Mouse (Mus musculus) frontal cortex, adult (tissue): Measurements from ENCODE around the gene Creg2.
A peak's percentile ranks its signal among the peaks of the same experiment; 100 is the strongest.
"Not testable (repeated sequence)": the region's sequence is repeated elsewhere in the genome, so short reads cannot be mapped to it uniquely, and the experiment has no call there.

Experiments
- ATAC-seq: cut with Nextera tagmentation; 2 replicates; pipeline ENCODE4 v1.9.2; 2017; ENCODE audit warnings: mild to moderate bottlenecking, moderate library complexity, mixed read lengths; ENCODE audit not compliant: low TSS enrichment

Gene Creg2

DNA sequence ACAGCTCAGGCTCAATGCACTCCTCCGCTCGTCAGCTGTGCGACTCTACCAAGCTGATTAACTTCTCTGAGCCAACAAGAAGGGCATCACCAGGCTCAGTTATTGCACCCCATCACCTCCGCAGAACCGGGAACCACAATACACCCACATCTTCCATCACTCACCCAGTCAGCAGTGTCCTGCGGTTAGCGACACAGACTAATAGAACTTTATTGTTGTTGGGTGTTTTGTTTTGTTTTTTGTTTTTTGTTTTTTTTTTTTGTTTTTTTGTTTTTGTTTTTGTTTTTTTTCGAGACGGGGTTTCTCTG, at the start of gene Creg2:
TSS of gene Creg2 (minus strand) at position 234 of the 308 bp plus-strand sequence.
- ATAC-seq: peak; percentile 59

DNA sequence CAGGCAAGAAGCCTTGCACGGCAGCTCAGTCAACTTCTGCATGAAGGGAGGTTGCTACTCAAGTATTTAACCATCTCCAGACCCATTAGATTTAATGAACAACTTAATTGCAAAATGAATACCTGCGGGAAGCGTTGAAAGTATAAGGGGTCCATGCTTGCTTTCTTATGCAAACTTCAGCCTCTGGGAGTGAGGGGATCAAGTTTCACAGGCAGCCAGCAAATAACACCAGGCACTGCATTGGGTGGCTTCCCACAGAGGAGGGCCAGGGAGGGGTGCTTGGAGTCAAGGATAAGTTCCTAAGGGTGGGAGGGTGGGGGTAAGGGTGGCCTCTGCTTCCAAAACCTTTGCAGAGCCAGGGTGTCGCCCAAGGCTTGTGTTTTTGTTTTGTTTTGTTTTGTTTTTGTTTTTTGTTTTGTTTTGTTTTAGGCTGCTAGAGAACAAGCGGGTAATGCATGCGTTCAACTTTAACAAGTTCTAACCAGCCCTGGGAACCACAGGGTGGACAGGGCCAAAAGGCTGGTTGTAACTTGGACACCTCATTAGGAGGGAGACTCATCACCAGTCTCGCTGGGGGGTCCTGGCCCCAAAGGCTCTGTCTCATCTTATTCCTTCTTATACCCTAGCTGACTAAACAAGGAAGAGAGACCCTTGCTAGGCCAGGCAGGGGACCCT, 49.5 kb upstream of the Creg2 start:
- ATAC-seq: no peak

DNA sequence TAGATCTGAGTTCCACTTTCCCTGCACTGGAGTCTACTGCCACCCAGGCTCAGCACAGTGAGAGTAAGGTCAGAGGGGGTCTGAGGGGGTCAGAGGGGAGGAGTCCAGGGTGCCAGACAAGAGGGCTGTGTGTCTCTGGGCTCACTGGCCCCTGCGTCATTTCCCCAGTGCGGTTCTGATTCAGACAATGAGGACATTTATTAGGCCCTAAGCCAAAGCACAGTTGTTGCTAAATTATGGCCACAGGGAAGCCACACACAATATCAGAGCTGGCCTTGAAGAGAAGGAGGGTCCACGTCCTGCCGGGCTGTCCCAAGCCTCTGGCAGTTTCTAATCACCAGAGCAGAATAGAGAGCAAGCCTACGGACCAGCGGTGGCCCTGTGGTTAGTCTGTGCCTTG, 47.2 kb upstream of the Creg2 start:
- ATAC-seq: no peak

DNA sequence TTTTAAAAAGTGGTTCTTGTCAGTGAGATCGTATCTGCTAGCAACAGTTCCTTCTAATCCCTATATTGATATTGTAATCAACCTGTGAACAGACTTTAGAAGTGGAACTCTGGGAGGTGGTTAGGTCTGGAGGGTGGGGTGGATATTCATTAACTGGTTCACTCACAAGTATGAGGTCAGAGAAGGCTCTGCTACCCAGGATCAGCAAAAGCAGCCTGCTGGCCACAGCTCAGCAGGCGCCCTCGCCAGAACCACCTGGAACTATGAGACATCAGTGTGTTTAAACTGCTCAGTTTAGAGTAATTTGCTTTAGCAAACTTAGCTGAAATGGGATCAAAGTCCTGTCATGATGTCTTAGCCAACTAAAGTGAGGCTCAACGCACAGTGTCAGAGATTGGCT, 43.9 kb upstream of the Creg2 start:
- no peak for ATAC-seq

DNA sequence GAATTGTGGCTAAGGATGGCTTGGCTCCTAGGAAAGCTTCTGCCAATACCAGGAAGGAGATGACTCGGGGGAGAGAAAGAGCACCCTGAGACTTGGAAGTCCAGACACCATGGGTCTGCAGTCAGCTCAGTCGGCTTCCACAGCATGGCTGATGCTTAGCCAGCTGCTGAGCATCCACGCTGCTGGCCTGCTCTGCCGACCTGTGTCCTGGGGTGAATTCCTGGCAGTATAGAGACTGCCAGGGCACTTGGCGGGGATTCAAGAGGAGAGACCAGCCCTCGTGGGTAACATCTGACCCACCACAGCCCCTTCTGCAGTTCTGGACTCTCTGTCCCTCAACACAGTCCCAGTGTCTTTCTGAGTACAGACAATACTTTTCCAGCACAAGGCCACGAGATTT, 43.5 kb upstream of the Creg2 start:
- ATAC-seq: no peak

GRCm38 (mm10) chr1:39691974-39692373, 40.7 kb upstream of the Creg2 start:
- ATAC-seq: no peak

- no peak for ATAC-seq
Observed at GRCm38 (mm10) chr1:39691061-39691460, 39.8 kb upstream of the Creg2 start.

DNA sequence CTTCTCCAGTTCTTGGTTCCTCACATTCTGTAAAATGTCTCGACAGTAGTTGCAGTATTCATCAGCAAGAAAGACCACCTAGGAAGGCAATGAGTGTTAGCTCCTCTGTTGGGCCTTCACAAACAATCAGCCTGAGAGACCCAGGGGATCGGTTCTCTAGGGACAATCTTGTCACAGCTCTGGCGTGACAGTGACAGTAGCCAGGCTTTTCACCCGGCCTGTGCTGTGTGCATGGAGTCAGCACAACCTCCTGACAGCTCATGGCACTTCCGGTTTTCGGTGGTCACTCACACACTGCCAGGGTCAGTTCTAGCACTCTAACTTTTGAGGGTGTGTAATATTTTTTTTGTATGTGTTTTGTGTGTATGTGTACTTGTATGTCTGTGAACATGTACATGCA, 37.3 kb upstream of the Creg2 start:
- ATAC-seq: no peak

GRCm38 (mm10) chr1:39687279-39687678, 36.0 kb upstream of the Creg2 start:
- ATAC-seq: no peak

- ATAC-seq: peak; percentile 98
Observed at GRCm38 (mm10) chr1:39685841-39686240, 34.6 kb upstream of the Creg2 start.

GRCm38 (mm10) chr1:39681638-39682037, 30.4 kb upstream of the Creg2 start:
- ATAC-seq: no peak

GRCm38 (mm10) chr1:39680546-39680945, 29.3 kb upstream of the Creg2 start:
- ATAC-seq: 0 out of 2 replicates have a peak, but pooled peaks have one; percentile 35

DNA sequence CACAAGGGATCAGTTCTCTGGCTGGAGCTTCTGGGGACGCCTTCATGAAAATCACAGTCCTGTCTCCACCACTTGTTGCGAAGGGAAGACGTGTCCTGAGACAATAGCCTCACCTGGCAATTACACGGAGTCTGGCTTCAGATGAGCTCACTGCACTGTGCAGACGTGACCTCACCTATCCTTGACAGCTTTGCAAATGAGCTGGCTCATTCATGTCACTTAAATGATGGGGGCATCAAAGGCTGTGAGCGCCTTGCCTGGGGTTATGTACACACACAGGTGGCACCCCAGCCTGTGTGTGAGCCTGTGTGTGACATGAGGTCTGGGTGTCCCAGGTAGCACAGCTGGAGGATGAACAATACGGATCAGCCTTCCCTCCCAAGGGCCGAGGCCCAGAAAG, 27.6 kb upstream of the Creg2 start:
- ATAC-seq: no peak

GRCm38 (mm10) chr1:39676221-39676876, 25.1 kb upstream of the Creg2 start:
- ATAC-seq: peak; percentile 84

DNA sequence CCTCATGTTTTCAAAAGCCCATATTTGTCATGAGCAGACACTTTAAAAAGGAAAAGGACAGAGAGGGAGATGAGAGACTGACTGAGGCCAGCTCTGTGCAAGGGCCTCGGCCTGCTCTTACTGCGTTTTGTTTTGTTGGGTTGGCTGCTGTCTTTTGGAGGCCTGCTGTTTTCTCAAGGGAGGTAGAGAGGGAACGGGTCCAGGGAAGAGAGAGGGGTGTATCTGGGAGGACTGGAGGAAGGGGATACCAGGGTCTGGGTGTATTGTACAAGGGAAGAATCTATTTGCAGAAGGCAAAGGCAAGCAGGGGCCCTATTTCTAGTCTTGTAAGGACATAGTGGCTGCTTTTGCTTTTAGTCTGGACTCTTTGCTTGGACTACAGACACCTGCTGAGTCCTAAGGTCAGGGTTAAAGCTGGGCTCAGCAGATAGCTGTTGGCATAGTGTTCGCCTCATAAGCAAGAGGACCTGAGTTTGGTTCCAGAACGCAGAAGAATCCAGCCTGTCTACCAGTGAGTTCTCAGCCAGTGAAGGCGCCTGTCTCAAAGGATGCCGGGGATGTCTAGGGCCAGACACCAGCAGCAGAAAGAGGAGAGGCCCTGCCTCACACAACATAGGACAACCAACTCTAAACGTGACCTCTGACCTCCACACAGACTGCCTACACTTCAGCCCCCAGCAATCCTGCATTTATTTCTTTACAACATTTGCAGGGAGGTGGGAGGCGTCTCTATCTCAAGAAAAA, 21.3 kb upstream of the Creg2 start:
- no peak for ATAC-seq

DNA sequence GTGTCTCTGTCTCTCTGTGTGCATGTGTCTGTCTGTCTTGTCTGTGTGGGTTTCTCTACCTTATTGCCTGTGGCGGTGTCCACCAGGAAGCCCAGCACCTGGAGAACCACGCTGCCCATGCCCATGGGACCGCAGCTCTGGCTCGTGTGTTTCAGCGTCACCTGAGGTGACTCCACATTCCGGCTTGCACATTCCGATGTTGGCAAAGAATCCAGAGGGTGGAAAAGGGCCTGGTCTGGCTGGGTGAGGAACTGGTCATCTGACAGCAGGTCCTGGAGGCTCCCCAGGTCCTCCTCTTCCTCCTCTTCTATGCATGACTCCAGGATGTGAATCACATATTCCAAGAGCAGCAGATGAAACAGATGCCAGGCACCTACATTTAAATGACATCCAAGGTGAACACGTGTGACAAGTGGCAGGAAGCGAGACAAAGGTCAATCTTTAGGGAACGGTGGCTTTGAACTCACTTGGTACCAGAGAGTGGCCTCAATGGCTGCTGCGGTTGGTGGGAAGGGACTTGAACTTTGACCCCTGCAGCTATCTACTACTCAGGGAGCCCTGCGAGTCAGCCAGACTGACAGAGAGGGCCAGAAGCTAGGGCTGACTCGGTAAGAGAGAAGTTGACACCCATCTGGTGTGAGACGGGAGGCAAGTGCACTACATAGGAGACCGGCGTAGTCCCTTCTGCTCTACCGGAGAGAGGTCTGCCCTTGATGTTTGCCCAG, 19.1 kb upstream of the Creg2 start:
- ATAC-seq: no peak

- no peak for ATAC-seq
Observed at GRCm38 (mm10) chr1:39666751-39667252, 15.5 kb upstream of the Creg2 start.

DNA sequence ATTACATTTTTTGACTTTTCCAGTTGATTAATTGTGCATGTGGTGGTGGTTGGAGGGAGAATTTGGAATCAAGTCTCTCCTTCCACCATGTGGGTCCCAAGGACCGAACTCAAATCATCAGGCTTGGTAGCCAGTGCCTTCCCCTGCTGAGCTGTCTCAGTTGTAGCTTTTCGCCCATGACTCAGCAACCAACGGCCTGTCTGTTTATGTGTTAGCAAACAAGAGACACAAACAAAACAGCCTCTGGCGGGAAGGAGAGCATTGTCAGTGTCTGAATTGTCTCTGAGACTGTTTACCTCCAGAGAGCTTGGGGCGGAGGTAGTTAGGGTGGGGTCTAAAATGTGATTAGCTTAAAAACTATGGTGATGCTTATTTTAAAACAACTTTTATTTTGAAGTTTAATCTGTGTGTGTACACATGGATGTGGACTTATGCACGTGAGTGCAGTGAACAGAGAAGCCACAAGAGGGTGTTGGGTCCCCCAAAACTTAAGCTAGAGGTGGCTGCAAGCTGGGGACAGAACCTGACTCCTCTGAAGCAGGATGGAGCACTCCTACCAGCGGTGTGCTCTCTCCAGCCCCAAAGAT, 12.9 kb upstream of the Creg2 start:
- ATAC-seq: no peak

DNA sequence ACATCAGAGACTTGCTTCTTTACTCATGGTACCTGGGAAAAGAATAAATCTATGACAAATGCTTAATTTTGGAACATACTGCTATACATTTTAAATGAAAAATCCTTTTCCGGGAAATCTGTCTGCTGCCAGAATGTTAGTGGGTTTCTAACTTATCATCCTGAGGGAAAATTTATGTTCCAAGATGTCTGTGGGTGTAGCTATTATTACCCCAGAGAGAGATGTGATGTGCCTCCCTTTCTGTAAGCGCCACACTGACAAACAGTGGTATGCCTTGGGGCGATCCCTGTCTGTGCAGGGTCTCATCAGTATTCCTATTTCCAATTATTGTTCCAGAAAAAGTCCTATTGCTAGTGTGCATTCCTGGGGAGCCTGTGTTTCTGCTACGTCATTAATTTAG, 11.8 kb upstream of the Creg2 start:
- ATAC-seq: peak; percentile 95

DNA sequence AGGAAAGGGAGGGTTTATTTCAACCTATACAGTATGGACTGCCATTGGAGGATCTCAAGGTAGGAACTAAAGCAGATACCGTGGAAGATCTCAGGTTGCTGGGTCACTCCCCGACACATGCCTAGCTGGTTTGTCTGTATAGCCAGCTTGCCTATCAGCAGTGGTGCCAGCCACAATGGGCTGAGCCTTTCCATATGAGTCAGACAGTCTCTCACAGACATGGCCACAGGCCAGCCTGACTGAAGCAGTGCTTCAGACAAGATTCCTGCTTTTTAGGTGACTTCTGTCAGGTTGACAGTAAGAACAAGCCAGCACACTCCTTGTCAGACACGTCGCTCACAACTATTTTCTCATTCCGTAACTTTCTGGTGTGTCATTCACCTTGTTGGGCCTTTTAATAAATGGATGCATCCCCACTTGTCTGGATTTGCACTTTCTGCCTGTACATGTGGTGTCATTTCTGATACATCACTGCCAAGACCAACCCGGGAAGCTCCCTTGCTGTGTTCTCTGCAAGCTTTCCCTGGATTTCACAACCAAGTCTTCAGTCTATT, 5.8 kb upstream of the Creg2 start:
- ATAC-seq: peak; percentile 95

- not testable (repeated sequence) for ATAC-seq
Observed at GRCm38 (mm10) chr1:39654901-39655300, 3.6 kb upstream of the Creg2 start.

GRCm38 (mm10) chr1:39653028-39653427, 1.8 kb upstream of the Creg2 start:
- ATAC-seq: no peak
